Mouse (Mus musculus) CH12.LX (cell line): Measurements from ENCODE around the gene Bhlhe41.

Experiments used
- CTCF ChIP-seq, 2 experiments: IDR thresholded peaks in 1 of 2; conservative IDR thresholded peaks in 1 of 2; 2 replicates each; pipeline ENCODE4 v1.5.1; 2011 to 2012; ENCODE audit warnings: low read depth in 2 of 2, low read length in 2 of 2, improper control_type of control experiment in 1 of 2, inconsistent platforms in 1 of 2, mild to moderate bottlenecking in 1 of 2, moderate library complexity in 1 of 2
- POLR2A ChIP-seq: IDR thresholded peaks from 2 replicates; pipeline ENCODE4 v1.6.1; 2011; ENCODE audit warnings: low read depth, mild to moderate bottlenecking, improper control_type of control experiment, low read length

- no peak for TF ChIP-seq CTCF (conservative IDR thresholded peaks at IDR 0.05 in 1 of 2, IDR thresholded peaks at IDR 0.05 in 1 of 2; ENCODE audit: low read depth in 2 of 2, low read length in 2 of 2)
- TF ChIP-seq POLR2A: no peak
Measured at GRCm38 (mm10) chr6:145872010-145872409, 6.7 kb upstream of the Bhlhe41 start.
